Mouse (Mus musculus) intestine, embryonic 15.5 days (tissue): Measurements from ENCODE around the gene Lrba. TPM values are rescaled to one million over a fixed set of nuclear protein-coding genes. Genes with fewer than 3 reads are reported as not detected.

Source experiments
- ATAC-seq: fragments of 200-750 bp; cut with Nextera tagmentation; 2 replicates; pipeline ENCODE4 v1.8.0; 2017; ENCODE audit warnings: moderate TSS enrichment, moderate library complexity
- H3K27ac ChIP-seq: fragments of 300-500 bp; sonication (generic); 2 replicates; pipeline ENCODE4 v1.5.1; 2015; ENCODE audit warnings: mild to moderate bottlenecking, inconsistent platforms
- H3K27me3 ChIP-seq: fragments of 300-500 bp; sonication (generic); replicated peaks from 2 replicates; pipeline ENCODE4 v1.6.1; 2015; ENCODE audit warnings: inconsistent platforms
- H3K36me3 ChIP-seq: fragments of 300-500 bp; sonication (generic); 2 replicates; pipeline ENCODE4 v1.6.1; 2015; ENCODE audit warnings: inconsistent platforms
- H3K4me1 ChIP-seq: fragments of 300-500 bp; sonication (generic); replicated peaks from 2 replicates; pipeline ENCODE4 v1.6.1; 2015; ENCODE audit warnings: inconsistent platforms
- H3K4me2 ChIP-seq: fragments of 300-500 bp; sonication (generic); replicated peaks from 2 replicates; pipeline ENCODE4 v1.6.1; 2015; ENCODE audit warnings: mild to moderate bottlenecking, inconsistent platforms
- H3K4me3 ChIP-seq: fragments of 300-500 bp; sonication (generic); replicated peaks from 2 replicates; pipeline ENCODE4 v1.5.1; 2015; ENCODE audit warnings: inconsistent platforms
- H3K9ac ChIP-seq: fragments of 300-500 bp; sonication (generic); 2 replicates; pipeline ENCODE4 v1.6.1; 2015; ENCODE audit warnings: inconsistent platforms
- H3K9me3 ChIP-seq: fragments of 300-500 bp; sonication (generic); 2 replicates; pipeline ENCODE4 v1.6.1; 2016; ENCODE audit warnings: inconsistent platforms
- WGBS: fragments of 180-500 bp; shearing (Covaris S2); methylation state at CpG from one replicate; pipeline ENCODE4 v1.1.7; 2015; 5-methylcytosine and 5-hydroxymethylcytosine counted together
- polyA plus RNA-seq: library from polyadenylated mRNA; unstranded; fragments of >200 nt; fragmentation: Nextera tagmentation; extraction: Ambion mirVana; gene quantifications from 2 replicates; pipeline ENCODE4 v1.2.1, GENCODE M21; 2015

Lrba gene
- polyA plus RNA-seq, 1 experiment from 2014 or later: 6.1 TPM

DNA sequence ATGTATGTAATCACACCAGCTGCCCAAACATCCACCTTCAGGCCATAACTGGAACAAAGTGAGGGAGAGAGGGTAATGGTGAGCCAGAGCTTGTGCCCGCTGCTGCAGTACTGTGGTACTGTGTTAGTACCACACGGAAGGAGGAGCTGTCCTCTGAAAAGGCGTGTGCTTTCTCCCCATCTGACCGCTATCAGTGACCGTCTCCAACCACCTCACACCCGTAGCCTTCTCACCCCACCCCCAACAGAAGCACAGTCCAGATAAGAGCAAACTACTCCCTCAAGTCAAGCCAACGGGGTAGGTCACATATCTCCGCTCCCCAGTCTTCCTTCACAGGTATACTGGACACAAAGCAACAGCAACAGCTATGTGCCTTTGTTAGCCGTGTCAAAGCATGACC lies 574.6 kb downstream of the Lrba start:
- no peak overlapping the region for H3K4me3 ChIP-seq
- no peaks in the 10 kb centered on the region for H3K36me3 ChIP-seq
- no peaks in the 10 kb centered on the region for H3K4me1 ChIP-seq
- H3K27ac ChIP-seq: no peak overlapping the region
- H3K9me3 ChIP-seq: no peaks in the 10 kb centered on the region
- peak; percentile 79 for ATAC-seq
- no peak overlapping the region for H3K4me2 ChIP-seq
- H3K9ac ChIP-seq: no peak overlapping the region
- 85% methylated on average over 9 of the region's 9 CpGs for WGBS
- H3K27me3 ChIP-seq: no peaks in the 10 kb centered on the region

GRCm38 (mm10) chr3:86800841-86801240 lies 576.4 kb downstream of the Lrba start:
- Histone ChIP-seq H3K4me1 (no peaks in the 10 kb centered on the region), H3K9ac (no peak overlapping the region)
- 71% methylated on average over 8 of the region's 8 CpGs for WGBS

GRCm38 (mm10) chr3:86802825-86803224 lies 578.3 kb downstream of the Lrba start:
- WGBS: 51% methylated on average over 8 of the region's 8 CpGs
- H3K4me2 ChIP-seq: no peak overlapping the region
- H3K27ac ChIP-seq: no peak overlapping the region
- no peaks in the 10 kb centered on the region for H3K27me3 ChIP-seq
- no peaks in the 10 kb centered on the region for H3K4me1 ChIP-seq
- H3K4me3 ChIP-seq: no peak overlapping the region
- no peaks in the 10 kb centered on the region for H3K36me3 ChIP-seq
- no peak overlapping the region for H3K9ac ChIP-seq
- no peak for ATAC-seq
- H3K9me3 ChIP-seq: no peaks in the 10 kb centered on the region

More at GRCm38 (mm10) chr3:86800841-86801240, 576.4 kb downstream of the Lrba start:
- Histone ChIP-seq H3K9me3 (no peaks in the 10 kb centered on the region), H3K27me3 (no peaks in the 10 kb centered on the region), H3K4me3 (no peak overlapping the region), H3K27ac (no peak overlapping the region), H3K4me2 (no peak overlapping the region), H3K36me3 (no peaks in the 10 kb centered on the region)
- no peak for ATAC-seq

GRCm38 (mm10) chr3:86804265-86804664 lies 579.8 kb downstream of the Lrba start:
- no peak overlapping the region for H3K4me2 ChIP-seq
- H3K36me3 ChIP-seq: no peaks in the 10 kb centered on the region
- no peak overlapping the region for H3K27ac ChIP-seq
- H3K9ac ChIP-seq: no peak overlapping the region
- no peaks in the 10 kb centered on the region for H3K4me1 ChIP-seq
- H3K4me3 ChIP-seq: no peak overlapping the region
- H3K27me3 ChIP-seq: no peaks in the 10 kb centered on the region
- 88% methylated on average over 9 of the region's 9 CpGs for WGBS
- ATAC-seq: no peak
- no peaks in the 10 kb centered on the region for H3K9me3 ChIP-seq

DNA sequence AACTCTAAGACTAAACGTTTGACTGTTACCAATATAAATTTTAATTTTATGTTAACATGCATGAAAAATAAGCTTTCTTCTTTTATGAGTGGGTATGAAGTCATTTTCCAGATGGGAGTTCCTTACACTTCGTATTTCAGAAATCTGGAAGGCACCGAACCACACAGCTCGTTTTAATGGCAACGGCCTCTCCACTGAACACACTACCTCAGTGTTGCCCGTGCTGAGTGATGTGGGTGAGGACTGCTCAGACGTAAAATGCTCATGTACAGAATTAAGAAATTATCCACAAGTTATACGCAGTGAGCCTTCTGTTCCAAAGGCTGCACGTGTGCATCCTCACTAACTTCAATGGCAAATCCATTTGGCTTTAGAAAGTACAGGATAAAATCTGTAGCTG lies 582.4 kb downstream of the Lrba start:
- peaks cover 4% of the 10 kb centered on the region; the same call in 1 of the 2 replicates for H3K4me1 ChIP-seq
- no peak for ATAC-seq
- H3K9me3 ChIP-seq: no peaks in the 10 kb centered on the region
- no peaks in the 10 kb centered on the region for H3K36me3 ChIP-seq
- no peak overlapping the region for H3K4me3 ChIP-seq
- no peak overlapping the region for H3K9ac ChIP-seq
- H3K27me3 ChIP-seq: no peaks in the 10 kb centered on the region
- H3K27ac ChIP-seq: no peak overlapping the region
- 91% methylated on average over 9 of the region's 9 CpGs for WGBS
- no peak overlapping the region for H3K4me2 ChIP-seq

DNA sequence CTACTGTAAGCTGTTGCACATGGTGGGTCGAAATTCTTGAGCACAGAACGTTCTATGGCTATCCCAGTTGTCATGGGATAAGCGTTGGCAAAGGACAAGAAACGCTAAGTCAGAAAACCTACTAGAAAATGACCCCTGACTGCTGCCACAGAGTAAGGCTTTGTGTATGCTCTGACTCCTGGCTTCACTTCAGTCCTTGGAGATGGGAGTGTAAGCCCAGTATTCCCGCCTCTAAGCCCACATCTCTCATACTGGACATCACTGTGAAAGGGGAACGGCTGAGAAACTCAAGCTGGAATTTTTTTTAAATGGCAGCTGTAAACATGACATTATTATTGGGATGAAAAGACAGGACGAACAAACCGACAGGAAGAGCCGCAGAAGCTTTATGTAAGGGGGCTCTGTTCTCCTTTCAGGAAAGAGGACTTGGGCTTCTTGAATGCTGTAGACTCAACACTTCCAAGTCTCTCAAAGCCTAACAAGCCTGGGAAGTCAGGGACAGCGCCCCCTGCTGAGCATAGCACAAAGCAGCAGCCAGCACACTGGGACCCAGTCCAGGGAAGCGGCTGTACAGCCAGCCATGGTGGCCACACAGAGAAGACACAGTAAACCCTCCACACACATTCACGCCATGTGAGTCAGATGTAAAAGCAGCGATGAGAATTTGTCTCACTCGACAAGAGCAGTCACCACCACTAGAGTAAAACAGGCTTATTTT lies 583.4 kb downstream of the Lrba start:
- WGBS: 64% methylated on average over 14 of the region's 14 CpGs
- no peak for ATAC-seq
- Histone ChIP-seq H3K27ac (no peak overlapping the region), H3K9ac (no peak overlapping the region), H3K4me2 (no peak overlapping the region), H3K4me1 (peaks cover 4% of the 10 kb centered on the region; the same call in 1 of the 2 replicates), H3K4me3 (no peak overlapping the region), H3K9me3 (no peaks in the 10 kb centered on the region), H3K27me3 (no peaks in the 10 kb centered on the region), H3K36me3 (no peaks in the 10 kb centered on the region)

DNA sequence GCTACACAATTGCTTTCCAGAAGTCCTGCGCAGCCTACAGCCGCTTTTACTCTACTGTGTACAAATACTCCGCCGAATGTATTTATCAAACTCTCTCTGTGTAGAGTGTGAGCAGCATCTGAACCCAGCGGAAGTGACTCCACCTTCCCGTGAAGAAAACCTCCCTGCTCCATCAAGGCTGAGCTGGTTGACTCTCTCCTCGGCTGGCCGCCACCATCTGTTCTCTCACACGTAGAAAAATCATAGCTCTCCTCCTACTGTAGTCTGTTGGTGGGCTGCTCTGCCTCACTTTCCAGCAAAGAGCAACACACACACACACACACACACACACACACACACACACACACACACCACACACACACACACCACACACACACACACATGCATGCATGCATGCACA lies 584.7 kb downstream of the Lrba start:
- 0 out of 2 replicates have a peak, but pooled peaks have one; percentile 15 for ATAC-seq
- H3K4me1 ChIP-seq: peaks cover 4% of the 10 kb centered on the region; the same call in 1 of the 2 replicates
- H3K4me2 ChIP-seq: no peak overlapping the region
- no peak overlapping the region for H3K4me3 ChIP-seq
- H3K9me3 ChIP-seq: no peaks in the 10 kb centered on the region
- WGBS: 65% methylated on average over 9 of the region's 9 CpGs
- H3K36me3 ChIP-seq: no peaks in the 10 kb centered on the region
- no peak overlapping the region for H3K9ac ChIP-seq
- peak overlapping the region; percentile 74 for H3K27ac ChIP-seq
- no peaks in the 10 kb centered on the region for H3K27me3 ChIP-seq

DNA sequence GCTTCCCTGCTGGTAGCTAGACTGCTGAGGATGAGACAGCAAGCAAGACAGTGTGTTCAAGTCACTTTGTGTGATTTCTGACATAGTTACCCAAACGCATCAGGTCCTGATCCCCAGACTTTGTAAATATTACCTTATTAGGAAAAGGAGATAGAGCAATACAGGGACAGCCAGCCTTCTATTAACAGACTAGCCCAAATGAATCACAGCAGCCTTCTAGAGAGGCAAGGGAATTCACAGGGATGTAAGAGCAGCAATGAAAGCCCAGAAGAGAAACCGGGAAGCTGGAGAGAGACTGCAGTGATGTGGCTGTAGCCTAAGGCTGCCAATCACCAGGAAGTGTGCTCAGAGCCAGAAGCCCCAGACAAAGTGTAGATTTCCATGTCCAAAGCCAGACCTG lies 585.2 kb downstream of the Lrba start:
- H3K4me3 ChIP-seq: no peak overlapping the region
- no peaks in the 10 kb centered on the region for H3K36me3 ChIP-seq
- H3K9ac ChIP-seq: no peak overlapping the region
- H3K27ac ChIP-seq: peak overlapping the region; percentile 74
- ATAC-seq: peak; percentile 69
- peaks cover 4% of the 10 kb centered on the region; the same call in 1 of the 2 replicates for H3K4me1 ChIP-seq
- H3K27me3 ChIP-seq: no peaks in the 10 kb centered on the region
- 23% methylated on average over 2 of the region's 2 CpGs for WGBS
- no peaks in the 10 kb centered on the region for H3K9me3 ChIP-seq
- no peak overlapping the region for H3K4me2 ChIP-seq

DNA sequence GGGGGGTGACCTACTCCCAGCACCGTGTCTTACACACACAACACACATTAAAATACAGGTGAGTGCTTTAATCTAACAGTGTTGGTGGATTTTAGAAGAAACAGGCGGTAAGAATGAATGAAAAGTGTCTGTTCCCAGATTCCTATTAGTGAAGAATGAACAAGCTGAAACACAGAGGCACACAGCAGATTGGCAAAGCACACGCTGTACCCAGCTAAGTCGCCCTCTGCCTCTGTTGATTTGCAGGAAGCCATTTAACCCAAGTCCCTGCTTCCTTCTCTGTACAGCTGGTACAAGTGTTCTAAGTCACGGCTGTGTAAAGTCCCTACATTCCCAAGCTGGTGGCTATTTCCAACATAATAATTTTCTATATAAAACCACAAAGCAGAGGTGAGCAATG lies 586.4 kb downstream of the Lrba start:
- 89% methylated on average over 5 of the region's 5 CpGs for WGBS
- H3K27ac ChIP-seq: no peak overlapping the region
- no peaks in the 10 kb centered on the region for H3K36me3 ChIP-seq
- H3K9ac ChIP-seq: no peak overlapping the region
- no peaks in the 10 kb centered on the region for H3K9me3 ChIP-seq
- ATAC-seq: no peak
- no peaks in the 10 kb centered on the region for H3K27me3 ChIP-seq
- no peak overlapping the region for H3K4me3 ChIP-seq
- H3K4me1 ChIP-seq: peaks cover 4% of the 10 kb centered on the region; the same call in 1 of the 2 replicates
- H3K4me2 ChIP-seq: no peak overlapping the region

- H3K4me1 ChIP-seq: peaks cover 4% of the 10 kb centered on the region; the same call in 1 of the 2 replicates
Measured at GRCm38 (mm10) chr3:86812689-86813088, 588.2 kb downstream of the Lrba start.

DNA sequence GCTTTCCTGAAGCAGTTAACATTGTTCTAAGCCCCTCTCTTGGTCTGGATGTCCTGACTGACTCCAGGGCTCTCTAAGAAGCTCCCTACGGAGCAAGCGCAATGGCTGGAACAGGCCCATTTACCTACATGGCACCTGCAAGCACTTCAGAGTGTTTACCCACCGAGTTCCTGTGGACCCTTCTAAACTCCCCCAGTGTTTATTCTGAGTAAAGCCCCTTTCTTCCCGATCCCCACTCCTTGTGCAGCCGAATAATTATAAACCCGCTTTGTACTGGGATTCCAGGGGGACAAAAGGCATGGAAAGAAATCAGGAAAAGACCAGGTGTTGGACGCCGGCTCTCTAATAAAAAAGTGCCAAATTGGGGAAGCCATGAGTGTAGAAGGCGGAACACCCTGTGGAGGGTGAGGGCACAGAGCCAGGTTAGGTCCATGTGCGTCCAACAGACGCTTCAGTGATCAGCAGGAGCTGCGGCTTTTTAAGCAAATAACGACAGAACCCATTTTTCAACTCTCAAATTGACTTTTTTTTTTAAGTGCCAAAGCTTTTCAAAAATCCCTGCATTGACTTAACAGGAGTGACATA lies 593.6 kb downstream of the Lrba start:
- ATAC-seq: no peak
- 0 out of 2 replicates have a peak, but pooled peaks cover 3% of the 10 kb centered on the region for H3K4me1 ChIP-seq
- 58% methylated on average over 13 of the region's 13 CpGs for WGBS
- H3K36me3 ChIP-seq: no peaks in the 10 kb centered on the region
- no peaks in the 10 kb centered on the region for H3K9me3 ChIP-seq
- no peak overlapping the region for H3K4me3 ChIP-seq
- H3K27me3 ChIP-seq: no peaks in the 10 kb centered on the region
- no peak overlapping the region for H3K4me2 ChIP-seq
- H3K27ac ChIP-seq: no peak overlapping the region
- H3K9ac ChIP-seq: no peak overlapping the region

More at GRCm38 (mm10) chr3:86812689-86813088, 588.2 kb downstream of the Lrba start:
- peak; percentile 83 for ATAC-seq
- no peak overlapping the region for H3K9ac ChIP-seq
- H3K9me3 ChIP-seq: no peaks in the 10 kb centered on the region
- 17% methylated on average over 3 of the region's 3 CpGs for WGBS
- no peak overlapping the region for H3K4me3 ChIP-seq
- no peak overlapping the region for H3K4me2 ChIP-seq
- no peaks in the 10 kb centered on the region for H3K36me3 ChIP-seq
- no peaks in the 10 kb centered on the region for H3K27me3 ChIP-seq
- H3K27ac ChIP-seq: no peak overlapping the region

GRCm38 (mm10) chr3:86819372-86819771 lies 594.9 kb downstream of the Lrba start:
- Histone ChIP-seq H3K4me3 (no peak overlapping the region), H3K36me3 (no peaks in the 10 kb centered on the region), H3K27ac (no peak overlapping the region), H3K9ac (no peak overlapping the region), H3K4me2 (no peak overlapping the region), H3K9me3 (no peaks in the 10 kb centered on the region), H3K27me3 (no peaks in the 10 kb centered on the region), H3K4me1 (0 out of 2 replicates have a peak, but pooled peaks cover 3% of the 10 kb centered on the region)
- no peak for ATAC-seq
- 92% methylated on average over 6 of the region's 6 CpGs for WGBS

DNA sequence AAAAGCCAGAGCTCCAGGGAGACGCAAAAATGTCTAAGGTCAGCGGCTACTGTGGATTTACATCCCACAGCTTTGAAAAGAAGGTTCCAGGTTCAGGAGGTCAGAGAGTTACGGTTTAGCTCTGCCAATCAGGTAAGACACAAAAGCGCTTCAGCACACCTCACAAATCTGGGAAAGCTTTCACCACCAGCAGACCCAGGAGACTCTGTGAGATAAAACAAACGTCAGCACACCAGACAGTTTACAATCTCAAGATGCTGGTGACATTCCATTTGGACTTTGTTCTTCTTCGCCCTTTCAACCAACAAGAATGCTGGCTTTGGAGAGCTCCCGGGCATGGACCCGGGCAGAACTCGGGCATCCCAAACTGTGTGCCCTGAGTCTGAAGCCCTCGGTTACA lies 595.9 kb downstream of the Lrba start:
- no peak for ATAC-seq
- Histone ChIP-seq H3K27ac (no peak overlapping the region), H3K4me3 (no peak overlapping the region), H3K27me3 (no peaks in the 10 kb centered on the region), H3K4me1 (0 out of 2 replicates have a peak, but pooled peaks cover 3% of the 10 kb centered on the region), H3K4me2 (no peak overlapping the region), H3K36me3 (no peaks in the 10 kb centered on the region), H3K9ac (no peak overlapping the region), H3K9me3 (no peaks in the 10 kb centered on the region)
- WGBS: 24% methylated on average over 10 of the region's 10 CpGs
